Mouse (Mus musculus) kidney, postnatal 14 days (tissue): ENCODE measurements at regions not wholly inside any gene's neighbourhood (a gene's known extent, or its start where the extent isn't known, plus 50 kb on each side); places are given as distances from the start of the nearest gene placed in this dataset.

ENCODE experiments used
- DNase-seq: peaks from one replicate; pipeline ENCODE4 v3.0.0; 2022; ENCODE audit warnings: mixed read lengths

- peak; percentile 69 for DNase-seq
Observed at GRCm38 (mm10) chr2:170218230-170219044, 70.5 kb upstream of the Zfp217 start.

GRCm38 (mm10) chr2:170216311-170216710, 68.4 kb upstream of the Zfp217 start:
- DNase-seq, result no peak

DNA sequence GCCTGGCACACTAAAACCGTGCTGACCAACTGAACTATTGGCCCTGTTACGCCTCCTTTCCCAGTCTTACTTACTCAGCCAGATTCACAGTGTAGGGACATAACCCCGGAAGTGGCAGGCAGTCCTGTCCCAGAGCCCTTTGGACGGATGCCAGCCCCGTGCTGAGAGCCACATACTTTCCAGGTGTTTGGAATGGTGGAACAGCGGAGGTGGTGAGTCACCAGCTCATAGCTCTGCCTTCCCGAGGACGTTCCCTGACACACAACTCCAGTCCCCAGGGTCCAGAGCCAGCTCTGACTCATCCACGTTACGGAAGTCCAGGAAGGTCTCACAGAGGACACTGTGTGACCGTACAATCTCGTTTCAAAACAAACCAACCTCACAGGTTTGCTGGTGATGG, 61.2 kb upstream of the Zfp217 start:
- DNase-seq, result peak; percentile 93

DNA sequence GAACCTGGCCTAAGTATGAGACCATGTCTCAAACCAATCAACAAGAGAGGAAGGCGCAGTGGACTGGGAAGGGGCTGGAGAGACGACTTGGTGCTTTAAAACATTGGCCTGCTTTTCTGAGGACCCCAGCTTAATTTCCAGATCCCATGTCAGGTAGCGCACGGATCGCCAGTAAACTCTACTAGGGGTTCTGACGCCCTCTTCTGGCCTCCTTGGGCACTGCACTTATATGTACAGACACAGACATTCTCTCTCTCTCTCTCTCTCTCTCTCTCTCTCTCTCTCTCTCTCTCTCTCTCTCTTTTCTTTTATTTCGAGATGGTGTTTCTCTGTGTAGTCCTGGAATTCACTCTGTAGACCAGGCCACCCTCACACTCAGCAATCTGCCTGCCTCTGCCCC, 60.0 kb upstream of the Zfp217 start:
- DNase-seq, result no peak

DNA sequence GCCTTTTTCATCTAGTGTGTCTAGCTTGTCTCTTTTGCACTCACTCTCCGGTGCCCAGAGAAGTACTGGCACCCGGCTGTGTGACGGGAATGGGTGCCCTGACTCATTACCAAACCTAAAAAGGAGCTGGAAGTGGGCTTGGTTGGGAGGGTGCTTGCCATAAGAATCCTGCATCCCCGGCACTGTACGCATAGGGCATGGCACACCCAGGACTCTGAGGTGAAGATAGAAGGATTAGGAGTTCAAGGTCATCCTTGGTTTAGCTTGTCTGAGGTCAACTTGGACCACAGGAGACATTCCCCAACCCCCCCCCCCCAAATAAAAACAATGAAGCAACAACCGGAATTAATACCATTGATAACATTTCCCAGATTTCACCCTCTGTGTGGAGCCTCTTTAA, 59.5 kb upstream of the Zfp217 start:
- no peak for DNase-seq

DNA sequence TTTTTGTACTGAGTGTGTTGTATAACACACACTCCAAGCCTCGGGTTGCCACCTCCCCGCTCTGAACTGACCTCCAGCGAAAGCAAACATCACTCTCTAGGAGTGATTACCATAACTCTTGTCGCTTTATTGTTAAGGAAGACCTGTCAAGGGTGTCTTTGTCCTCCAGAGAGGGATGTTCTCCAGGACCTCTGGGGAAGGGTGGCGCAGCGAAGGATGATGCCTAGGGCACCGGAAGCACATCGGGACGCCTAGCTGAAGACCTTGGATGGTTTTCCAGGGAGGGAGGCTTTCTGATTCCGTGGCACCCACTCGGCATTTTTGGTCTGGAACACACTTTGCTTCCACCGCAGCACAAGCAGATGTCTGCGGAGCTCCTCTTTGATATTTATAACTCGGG, 59.0 kb upstream of the Zfp217 start:
- no peak for DNase-seq

- DNase-seq, result no peak
Observed at GRCm38 (mm10) chr2:170206442-170206754, 58.5 kb upstream of the Zfp217 start.

GRCm38 (mm10) chr2:170205591-170206441, 57.9 kb upstream of the Zfp217 start:
- peak; percentile 49 for DNase-seq

DNA sequence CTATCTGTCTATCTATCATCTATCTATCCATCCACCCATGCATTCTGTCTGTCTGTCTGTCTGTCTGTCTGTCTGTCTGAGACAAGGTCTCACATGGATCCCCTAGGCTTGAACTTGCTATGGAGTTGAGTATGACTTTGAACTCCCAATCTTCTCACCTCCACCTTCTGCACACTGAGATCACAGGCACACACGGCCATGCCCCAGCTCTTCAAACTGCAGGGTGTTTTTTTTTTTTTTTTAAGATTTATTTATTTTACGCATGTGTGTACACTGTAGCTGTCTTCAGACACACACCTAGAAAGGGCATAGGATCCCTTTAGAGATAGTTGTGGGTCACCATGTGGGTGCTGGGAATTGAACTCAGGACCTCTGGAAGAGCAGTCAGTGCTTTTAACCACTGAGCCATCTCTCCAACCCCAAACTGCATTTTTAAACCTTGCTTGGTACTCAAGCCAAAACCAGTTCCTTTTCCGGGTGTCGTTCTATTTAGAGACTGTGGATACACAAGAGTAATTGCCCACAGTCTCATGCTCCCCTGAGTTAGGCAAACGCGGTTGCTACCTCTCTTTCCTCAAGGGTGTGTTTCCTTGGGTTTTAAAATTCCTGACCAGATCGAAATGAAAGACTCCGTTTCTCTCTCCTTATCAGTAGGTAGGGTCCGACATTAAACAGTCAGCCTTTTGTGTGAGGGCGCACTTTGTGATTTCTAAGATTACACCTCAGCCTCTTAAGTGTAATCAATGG, 57.0 kb upstream of the Zfp217 start:
- no peak for DNase-seq

GRCm38 (mm10) chr2:170203496-170203895, 55.6 kb upstream of the Zfp217 start:
- no peak for DNase-seq

GRCm38 (mm10) chr2:170201816-170202371, 54.0 kb upstream of the Zfp217 start:
- DNase-seq, result no peak
